Mouse (Mus musculus) c-Kit-negative CD71-positive TER-119-positive erythroid progenitor cells, embryonic 14.5 days (primary cell): ENCODE data around the gene Slc25a27.

Experiments
- DNase-seq: peaks from one replicate; pipeline ENCODE4 v3.0.0-alpha.2; 2013; ENCODE audit warnings: low read depth, low spot score

Slc25a27 gene

DNA sequence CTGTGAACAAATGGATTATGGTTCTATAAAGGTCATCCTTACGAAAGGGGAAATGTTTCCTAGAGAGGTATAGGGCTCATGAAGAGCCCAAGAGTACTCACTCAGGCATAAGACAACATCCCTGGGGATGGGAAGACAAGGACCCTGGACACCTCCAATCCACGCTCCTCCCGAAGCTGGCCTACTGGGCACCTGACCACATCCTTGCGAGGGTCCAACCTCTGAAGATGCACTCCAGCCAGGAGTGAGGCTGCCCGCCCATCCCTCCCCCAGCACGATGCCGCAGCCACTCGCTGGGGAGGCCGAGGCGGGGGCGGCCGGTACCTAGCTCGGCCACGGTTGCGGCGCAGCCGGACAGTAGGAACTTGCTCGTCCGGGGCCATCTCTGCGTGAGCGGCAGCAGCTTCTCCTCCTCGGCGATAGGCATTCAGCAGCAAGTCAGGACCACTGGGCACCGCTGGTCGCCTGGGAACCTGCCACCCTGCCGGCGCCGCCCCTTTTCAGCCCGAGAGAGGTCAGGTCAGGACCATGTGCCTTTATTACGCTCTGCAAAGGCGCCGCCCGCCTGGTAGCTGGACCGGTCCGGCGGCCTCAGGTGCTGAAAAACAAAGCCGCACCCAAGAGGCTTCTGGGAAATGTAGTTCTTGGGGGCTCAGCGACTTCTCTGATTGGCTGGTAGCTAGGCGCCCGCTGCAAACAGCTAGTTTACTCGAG lies at the start of gene Slc25a27:
Gene Slc25a27 (minus strand): TSS at position 639 of the 714 bp plus-strand sequence.
- DNase-seq, result peak; percentile 0

DNA sequence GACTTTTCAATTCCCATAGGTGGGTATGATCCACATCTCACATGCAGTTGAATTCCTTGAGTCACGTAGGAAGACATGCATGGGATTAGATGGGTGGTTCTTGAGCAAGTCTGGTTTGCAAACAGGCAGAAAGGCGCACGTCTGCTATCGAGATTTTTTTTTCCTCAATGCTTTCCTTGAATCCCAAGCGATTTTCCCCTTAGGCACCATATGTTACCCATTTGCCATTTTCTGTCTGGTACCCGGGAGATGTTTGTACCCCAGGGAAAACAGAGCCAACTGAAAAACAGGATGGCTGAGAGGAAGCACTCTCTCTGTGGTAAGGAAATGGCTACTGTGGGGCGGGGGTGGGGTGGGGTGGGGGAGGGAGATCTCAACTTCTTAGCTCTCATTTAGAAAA lies 49.6 kb upstream of the Slc25a27 start:
- no peak for DNase-seq

DNA sequence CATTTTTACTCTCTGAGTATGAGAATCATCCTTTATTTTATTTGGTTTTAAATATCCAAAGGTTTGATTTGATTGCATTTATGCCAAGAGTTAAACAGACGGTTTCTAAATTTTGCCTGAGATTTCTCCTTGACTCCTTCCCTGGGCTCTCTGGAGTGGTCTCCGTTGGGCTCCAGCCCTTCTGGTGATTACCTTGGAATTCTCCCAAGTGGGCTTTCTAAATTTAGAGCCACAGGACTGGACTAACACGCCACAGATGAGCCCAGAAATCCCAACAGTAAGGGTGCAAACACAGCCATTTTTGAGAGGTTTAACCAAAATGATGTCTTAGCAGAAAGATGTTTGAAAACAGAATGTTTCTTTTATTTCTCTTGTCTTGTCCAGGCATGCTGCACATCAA lies 47.2 kb upstream of the Slc25a27 start:
- no peak for DNase-seq

DNA sequence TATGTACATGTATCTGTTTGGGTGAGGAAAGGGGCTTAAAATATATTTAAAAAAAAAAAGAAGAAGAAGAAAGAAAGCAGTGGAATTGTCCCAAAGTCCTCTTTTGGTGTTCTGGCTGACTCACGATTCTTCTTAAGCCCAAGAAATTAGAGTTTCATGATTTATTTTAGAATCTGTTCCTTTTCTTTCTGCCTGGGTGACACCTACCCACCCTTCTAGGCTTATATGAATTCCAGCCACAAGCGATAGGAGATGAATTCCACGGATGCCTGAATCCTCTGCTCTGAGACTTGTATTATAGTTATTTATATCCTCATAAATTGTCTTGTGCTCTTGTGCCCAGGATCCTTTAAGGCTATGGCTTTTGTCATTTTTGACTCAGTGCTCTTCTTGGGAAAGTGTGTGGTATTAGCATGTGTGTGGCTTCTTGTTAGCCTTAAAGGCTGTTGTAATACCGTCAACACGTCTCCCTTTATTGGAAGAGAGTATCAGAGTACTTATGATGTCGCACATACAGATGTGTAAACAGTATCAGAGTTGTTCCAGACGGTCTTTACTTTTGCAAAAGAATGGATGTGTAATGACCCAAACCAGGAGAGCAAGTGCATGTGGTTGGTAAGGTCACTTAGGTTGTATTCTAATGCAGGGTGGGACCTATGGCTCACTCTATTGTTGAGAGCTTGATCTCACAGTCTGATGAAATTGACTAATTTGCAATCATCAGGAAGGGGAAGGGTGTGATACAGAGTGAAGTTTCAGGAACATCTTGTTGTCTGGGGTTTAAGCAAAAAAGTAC lies 44.7 kb upstream of the Slc25a27 start:
- DNase-seq, result no peak

DNA sequence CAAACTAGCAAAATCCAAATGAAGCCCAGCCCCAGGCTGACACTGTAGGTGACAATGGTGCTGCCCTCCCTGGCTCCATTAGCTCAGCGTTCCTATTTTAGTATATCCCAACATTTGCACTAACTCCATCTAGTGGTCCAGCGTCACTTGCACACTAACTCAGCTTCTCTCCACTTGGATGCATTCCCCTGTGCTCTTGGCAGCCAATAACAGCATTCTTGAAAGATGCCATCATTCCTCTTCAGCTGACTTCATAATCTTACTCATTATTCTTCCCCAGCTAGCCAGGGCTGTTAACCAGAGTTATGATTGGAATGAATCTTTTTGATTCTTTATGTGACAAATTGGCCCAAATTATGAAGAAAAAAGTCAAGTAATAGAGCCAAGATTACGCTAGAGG lies 40.2 kb upstream of the Slc25a27 start:
- no peak for DNase-seq

DNA sequence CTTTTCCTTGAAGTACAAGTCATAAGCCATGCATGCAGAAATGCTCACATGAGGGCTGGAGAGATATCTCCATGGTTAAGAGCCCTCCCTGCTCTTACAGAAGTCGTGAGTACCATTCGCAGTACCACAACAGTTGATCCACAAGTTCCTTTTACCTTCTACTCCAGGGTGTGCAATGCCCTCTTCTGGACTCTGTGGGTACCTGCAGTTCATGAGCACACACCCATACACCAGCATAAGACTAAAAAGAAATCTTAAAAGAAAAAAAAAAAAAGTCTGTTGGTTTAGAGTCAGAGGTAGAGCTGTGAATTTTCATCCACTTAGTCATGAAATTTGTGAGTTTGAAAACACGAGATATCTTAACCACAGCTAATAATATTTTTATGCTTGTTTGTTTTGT lies 39.7 kb upstream of the Slc25a27 start:
- DNase-seq, result no peak

DNA sequence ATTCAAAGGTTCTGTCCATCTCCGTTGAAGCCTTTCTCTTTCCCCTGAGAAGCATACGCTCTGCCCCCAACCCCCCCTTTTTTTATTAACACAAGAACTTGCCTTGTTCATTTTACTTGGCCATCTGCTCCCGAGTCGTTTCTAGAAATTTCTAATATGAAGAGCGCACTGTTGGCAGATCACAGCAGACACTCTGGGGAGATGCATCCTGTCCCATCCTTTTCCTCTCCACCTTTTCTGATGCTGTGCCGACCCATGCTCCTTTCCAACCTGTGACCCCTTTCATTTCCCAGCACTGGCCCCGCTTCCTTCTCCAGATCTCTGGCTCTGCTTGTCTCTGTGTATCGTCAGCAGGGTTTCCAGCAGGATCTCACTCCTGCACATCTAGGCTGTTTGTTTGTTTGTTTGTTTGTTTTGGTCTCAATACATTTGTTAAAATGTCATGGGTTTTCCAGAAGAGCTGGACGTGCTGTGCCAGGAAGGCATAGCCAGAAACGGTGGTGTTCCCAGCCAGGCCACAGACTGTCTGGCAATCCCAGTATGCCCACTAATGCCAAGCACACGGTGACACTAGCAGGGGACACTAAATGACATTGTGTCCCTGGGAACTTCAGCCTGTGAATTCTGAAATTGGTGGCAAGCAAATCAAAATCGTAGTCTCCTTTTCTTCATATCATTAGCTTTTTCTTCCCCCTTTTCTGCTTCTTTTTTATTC lies 37.4 kb upstream of the Slc25a27 start:
- no peak for DNase-seq

DNA sequence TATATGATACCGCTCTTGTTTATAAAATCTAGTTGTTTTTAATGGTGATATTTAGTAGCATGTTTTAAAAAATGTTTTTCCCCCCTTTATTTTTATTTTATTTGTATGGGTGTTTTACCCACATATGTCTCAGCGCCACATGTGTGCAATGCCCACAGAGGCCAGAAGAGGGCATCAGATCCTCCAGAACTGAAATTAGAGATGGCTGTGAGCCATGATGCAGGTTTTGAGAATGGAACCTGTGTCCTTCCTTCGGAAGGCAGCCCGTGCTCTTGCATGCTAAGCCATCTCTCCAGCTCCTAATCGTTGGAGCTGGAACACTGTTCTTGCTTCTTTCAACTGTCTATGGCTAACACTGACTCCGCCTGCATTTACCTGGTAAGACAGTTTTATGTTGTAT lies 34.0 kb upstream of the Slc25a27 start:
- DNase-seq, result no peak

DNA sequence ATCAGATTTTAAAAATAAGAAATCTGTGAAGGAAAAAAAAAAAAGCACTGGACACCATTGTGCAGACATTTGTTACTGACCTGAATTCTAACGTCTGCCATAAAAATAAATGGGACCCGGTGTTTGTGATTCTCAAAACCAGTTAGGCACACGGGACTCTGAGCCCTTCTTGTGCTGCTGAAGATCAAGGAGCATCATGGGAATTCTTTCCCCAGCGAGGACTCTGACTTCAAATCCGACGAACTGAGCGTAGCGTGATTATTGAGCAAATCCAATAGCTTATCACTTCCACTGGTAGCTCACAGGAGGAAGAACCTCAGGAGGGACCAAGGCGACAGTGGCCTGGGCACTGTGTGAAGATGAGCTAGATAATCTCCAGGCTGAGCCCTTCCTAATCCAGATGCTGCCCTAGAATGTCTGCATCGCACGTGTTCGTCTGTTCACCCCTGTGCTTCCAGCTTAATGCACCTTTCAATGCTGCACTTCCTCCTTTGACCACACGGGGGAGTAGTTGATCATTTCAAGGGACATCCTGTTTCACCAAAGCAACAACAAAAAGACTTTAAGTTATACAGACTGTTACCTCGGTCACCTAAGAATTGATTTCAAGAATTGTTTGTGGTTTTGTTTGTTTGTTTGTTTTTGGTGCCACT lies 32.1 kb upstream of the Slc25a27 start:
- DNase-seq, result peak; percentile 29

DNA sequence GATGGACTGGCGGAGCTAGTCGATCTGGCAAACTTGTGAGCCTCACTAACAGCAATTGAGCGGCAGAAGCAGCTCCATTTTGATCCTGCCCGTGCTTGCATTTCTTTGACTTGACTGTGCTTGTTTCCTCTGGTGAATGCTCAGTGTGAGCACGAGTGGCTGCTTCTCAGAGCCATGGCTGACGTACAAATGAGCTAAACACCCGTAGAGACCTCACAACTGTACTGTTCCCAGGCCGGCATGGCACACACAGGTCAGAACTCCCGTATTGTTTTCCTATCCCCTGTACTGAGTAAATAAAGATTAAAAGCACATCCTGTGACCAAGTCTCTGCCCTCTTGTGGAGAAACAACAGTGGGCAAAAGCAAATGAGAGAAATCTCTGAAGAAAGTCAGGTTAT lies 22.6 kb upstream of the Slc25a27 start:
- no peak for DNase-seq

DNA sequence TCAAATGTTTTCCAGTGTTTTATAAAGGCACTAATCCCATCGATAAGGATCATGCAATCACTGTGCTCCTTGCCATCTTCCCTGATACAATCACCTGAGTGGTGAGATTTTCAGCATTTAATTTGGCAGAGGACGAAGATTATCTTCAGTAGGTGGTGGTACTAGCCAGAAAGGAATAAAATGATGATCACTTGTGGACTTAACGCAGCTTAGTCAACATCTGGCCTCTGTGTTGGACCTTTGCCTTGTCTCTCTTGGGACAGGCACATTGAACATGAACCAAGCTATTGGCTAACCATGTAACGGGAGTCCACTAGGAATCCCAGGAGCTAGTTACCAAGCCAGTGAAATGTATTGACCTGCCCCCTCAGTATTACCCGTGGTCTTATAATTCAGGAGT lies 17.6 kb upstream of the Slc25a27 start:
- DNase-seq, result no peak

DNA sequence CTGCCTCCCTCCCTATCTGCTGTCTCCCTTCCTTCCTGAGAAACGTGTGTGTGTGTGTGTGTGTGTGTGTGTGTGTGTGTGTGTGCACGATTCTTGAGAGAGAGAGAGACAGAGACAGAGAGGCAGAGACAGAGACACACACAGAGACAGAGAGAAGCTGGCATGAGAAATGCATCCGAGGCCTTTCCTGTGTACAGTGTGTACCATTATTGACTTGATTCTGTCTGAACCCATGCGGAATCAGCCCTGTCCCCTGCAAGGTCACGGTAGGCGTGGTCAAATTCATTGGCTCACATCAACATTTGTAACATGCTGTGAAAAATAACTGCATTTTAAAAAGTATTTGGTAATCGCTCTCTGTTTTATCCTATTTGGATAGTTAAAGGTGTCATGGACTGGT lies 17.1 kb upstream of the Slc25a27 start:
- DNase-seq, result no peak

DNA sequence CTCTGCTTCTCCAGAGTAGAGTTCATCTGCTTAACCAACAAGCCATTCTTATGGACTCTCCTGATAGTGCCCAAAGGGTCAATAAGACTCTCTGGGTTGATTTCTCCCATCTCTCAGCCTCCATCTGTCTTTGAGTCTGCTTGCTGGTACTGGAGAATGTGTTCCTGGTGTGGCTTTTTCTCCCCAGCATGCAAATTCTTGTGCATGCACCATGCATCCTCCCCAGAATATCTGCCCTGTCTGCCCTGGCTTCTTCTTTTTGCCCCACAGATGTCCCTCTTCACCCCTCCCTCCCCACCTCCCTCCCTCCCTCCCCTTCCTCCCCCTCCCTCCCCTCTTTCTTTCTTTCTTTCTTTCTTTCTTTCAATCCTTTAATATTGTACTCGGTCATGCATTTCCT lies 10.3 kb upstream of the Slc25a27 start:
- no peak for DNase-seq

DNA sequence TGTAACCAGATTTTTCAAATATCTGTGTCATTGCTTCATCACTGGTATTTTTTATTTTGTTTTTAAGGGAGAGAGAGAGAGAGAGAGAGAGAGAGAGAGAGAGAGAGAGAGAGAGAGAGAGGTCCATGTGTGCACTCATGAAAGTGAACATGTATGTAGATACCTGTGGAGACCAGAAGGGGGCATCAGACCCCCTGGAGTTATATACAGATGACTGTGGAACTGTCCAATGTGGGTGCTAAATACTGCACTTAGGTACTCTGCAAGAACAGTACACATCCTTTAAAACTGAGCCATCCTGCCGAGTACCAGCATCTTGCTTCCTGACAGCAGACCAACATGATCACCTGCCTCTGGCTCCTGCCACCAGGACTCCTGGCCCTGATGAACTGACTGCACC lies 9.2 kb upstream of the Slc25a27 start:
- DNase-seq, result no peak

DNA sequence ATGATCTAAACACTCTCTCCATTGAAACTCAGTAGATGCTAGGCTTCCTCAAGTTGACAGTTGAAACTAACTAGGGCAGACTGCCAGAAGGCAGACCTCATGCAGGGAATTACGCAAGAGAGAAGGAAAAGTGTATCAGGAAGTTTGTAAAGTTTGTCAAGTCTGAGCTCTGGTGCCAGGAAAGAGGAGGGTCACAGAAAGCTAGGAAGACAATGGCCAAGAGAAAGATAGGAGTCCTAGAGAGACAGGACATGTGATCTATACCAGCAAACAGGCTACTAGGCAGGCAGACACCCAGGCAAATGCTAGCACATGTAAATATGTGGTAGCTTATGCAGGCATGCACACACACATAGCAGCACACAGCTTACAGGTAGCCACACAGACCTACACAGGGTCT lies 8.2 kb upstream of the Slc25a27 start:
- DNase-seq, result no peak

DNA sequence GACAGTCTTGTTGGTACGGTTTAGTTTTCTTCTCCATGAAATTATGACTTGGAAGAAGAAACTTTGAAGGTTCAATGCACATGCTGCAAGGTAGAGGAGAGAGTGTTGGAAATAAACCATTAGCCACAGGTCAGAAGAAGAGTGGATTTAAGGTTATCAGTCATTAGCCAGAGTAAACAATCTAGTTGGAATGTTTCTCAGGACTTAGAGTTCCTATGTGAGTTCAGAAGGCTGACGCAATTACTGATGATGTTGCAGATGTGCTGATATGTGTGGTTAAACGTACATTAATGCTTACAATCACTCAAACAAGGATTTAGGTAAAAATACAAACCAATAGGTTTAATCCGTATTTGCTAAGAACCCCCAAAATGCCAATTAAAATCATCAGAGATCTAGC lies 4.9 kb upstream of the Slc25a27 start:
- DNase-seq, result no peak

DNA sequence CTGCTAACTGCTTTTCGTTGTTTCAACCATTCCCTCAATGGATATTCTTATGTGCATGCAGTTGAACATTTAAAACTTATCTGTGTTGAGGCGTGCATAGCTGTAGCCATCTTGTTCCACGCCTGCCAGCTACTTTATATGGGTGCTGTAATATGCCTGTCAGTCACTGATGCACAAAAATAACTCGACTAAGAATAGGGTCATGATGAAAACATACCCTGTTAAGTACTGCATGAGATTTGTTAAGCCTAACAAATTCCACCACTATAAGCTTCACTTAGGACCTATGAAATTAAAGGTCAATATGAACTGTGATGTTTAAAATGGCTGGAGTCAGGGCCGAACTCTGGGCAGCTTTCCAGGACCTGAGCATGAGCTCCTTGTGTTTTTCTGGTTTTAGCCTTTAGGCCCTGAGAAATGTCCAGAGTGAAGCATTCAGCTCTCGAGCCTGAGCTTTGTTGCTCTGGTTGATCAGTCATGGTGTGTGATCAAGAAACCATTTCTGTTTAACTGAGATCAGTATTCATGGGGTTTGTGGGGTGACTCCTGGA lies 2.2 kb upstream of the Slc25a27 start:
- DNase-seq, result no peak

DNA sequence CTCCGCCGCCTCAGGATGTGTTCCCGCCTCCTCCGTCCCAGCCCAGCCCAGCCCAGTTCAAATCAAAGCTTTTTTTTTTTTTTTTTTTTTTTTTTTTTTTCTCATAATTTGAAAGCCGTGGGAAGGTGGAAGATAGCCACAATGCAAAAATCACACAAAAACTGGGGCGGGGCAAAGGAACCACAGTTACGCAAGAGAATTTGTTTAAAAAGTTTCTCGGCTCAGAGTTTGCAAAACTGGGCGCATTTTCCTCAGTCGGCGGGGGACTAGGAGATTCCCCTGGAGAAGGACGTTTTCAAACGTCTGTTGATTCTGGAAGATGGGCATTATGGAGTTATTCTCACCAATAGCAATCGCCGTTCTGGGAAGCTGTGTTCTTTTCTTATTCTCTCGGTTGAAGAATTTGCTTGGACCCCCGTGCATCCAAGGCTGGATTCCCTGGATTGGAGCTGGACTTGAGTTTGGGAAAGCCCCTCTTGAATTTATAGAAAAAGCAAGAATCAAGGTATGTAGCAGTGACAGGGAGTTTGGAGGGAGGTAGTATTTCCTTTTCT lies 353 bp upstream of the Slc25a27 start, which contains the start of gene Cyp39a1:
Gene Cyp39a1 (plus strand): TSS at position 136 of the 554 bp plus-strand sequence.
- no peak for DNase-seq

DNA sequence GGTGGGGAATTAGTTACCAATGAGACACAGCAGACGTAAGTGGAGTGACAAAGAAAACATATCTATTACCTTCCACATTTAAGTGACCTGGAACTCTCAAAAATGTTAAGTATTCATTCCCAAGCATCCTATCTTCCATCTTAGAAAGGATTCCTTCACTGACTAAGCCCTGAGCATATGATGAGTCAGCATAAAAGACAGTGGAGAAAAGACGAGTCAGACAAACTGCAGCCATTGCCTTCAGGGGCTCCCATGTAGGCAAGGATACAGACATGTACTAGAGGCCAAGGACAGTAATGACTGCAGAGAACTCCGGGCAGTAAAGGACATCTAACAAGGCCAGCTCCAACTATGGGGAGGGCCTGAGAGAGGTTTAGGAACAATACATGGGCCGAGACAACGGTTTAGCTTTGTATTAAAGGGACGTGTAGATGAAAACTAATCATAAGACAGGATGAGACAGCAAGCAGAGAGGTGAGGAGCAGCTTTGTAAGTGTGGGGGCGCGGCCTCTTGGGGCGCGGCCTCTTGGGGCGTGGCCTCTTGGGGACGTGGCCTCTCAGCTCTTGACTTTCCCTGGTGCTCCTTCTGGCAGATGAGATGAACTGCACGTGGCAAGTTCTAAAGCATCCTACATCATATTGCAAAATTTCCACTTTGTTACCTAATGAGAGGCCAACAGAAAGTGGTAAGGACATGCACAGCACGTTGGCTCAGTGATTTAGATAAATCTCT lies 15.5 kb downstream of the Slc25a27 start:
- no peak for DNase-seq

DNA sequence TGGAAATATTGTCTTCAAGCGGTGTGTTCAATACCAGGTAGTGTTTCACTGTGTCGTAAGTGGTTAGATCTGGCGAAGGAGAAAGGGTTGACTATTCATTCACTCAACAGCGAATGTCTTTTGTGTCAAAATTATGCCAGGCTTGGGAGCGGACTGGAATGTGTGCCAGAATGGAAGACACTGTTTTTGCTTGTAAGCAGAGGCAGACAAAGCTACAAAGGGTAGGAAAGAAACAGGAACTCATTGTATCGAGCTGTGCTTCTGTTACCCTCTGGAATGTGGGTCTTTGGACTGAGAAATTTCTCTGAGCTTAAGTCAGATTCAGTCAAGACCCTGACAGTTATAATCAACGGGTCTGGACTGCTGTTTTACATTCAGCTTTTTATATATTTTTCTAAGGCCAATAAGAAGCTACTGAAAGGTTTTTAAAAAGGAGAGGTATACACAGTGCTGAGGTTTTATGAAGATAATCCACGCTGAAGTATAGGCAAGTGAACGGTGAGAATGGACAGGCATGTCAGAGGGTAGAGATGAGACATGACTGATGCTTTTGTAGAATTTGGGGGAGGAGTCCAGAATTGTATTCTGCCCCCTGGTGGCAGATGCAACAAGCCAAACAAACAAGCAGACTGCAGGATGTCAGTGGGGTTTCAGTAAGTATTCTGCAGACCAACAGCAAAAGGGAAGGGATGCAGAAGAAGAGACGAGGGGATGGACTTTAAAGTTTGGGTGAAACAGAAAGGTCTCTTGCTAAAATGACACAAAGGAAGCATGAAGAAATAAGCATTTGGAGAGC lies 17.2 kb downstream of the Slc25a27 start:
- no peak for DNase-seq
